Comparison of ENCODE assay signal across 13 mouse cellular contexts in the genomic region with DNA sequence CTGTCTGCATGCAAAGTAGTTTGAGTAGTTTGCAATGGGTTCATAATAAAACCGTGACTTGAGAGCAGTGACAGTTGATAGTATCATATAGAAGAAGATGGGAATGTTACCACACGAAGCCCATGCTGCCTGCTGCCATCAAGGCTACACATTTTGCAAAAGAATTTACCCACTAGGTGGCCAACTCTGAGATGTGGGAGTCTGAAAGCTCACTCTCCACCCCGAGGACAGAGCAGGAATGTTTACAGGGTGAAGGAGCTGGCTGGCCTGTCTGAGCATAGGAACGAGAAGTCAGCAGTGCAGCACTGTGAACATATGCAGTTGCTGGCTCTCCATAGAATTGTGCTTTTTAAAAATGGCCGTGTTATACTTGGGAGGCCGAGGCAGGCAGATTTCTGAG. TPM values are rescaled to one million over a fixed set of nuclear protein-coding genes. Genes with fewer than 3 reads are reported as not detected.
A peak's percentile ranks its signal among the peaks of the same experiment; 100 is the strongest.
DNase-seq lines count a peak whose midpoint lies in the region; ATAC-seq and TF ChIP-seq lines count a peak whose summit lies in the region.
"Had no signal": no experiment of that assay in that cellular context is flagged by ENCODE, and none has a peak within 500 bp of the region (broad histone marks: within the 10 kb centered on the region; RNA-seq: fewer than 3 reads in every experiment).

No protein-coding gene starts in this region.

- no peaks in the 10 kb centered on the region for H3K9me3 ChIP-seq in intestine, postnatal 0 days (ENCODE audit: control insufficient read depth)
- no peaks in the 10 kb centered on the region for H3K9me3 ChIP-seq in intestine, embryonic 15.5 days
- H3K9me3 ChIP-seq in midbrain, embryonic 14.5 days (ENCODE audit: control insufficient read depth, low read length) = no peaks in the 10 kb centered on the region
- no peaks in the 10 kb centered on the region for H3K9me3 ChIP-seq in midbrain, embryonic 11.5 days (ENCODE audit: control insufficient read depth, low read length)
- H3K9me3 ChIP-seq: embryonic facial prominence, embryonic 15.5 days; G1E; limb, embryonic 12.5 days had no signal

- TF ChIP-seq POLR2A in brain, embryonic 14.5 days (IDR thresholded peaks at IDR 0.05; ENCODE audit: borderline replicate concordance, extremely low read depth, insufficient read depth, insufficient read length, poor library complexity, severe bottlenecking) = no peak

- ATAC-seq in intestine, postnatal 0 days = no peak
- ATAC-seq in intestine, embryonic 15.5 days = no peak
- ATAC-seq in midbrain, embryonic 14.5 days (ENCODE audit: low FRiP score, low TSS enrichment) = no peak
- no peak for ATAC-seq in midbrain, embryonic 11.5 days (ENCODE audit: low FRiP score)

- peaks cover 7% of the 10 kb centered on the region for H3K36me3 ChIP-seq in intestine, postnatal 0 days (ENCODE audit: control insufficient read depth, insufficient read depth)
- H3K36me3 ChIP-seq in intestine, embryonic 15.5 days = no peaks in the 10 kb centered on the region
- H3K36me3 ChIP-seq in midbrain, embryonic 14.5 days (ENCODE audit: control insufficient read depth, insufficient read depth, low read length) = peaks cover 2% of the 10 kb centered on the region; the same call in 1 of the 2 replicates
- no peaks in the 10 kb centered on the region for H3K36me3 ChIP-seq in midbrain, embryonic 11.5 days (ENCODE audit: control insufficient read depth, insufficient read depth, low read length)
- H3K36me3 ChIP-seq: embryonic facial prominence, embryonic 15.5 days had no signal

- H3K4me1 ChIP-seq in intestine, postnatal 0 days (replicated peaks; ENCODE audit: control insufficient read depth, insufficient read depth, low read length) = no peaks in the 10 kb centered on the region
- H3K4me1 ChIP-seq in intestine, embryonic 15.5 days (replicated peaks) = no peaks in the 10 kb centered on the region
- no peaks in the 10 kb centered on the region for H3K4me1 ChIP-seq in midbrain, embryonic 14.5 days (ENCODE audit: control insufficient read depth, insufficient read depth, low read length)
- no peaks in the 10 kb centered on the region for H3K4me1 ChIP-seq in midbrain, embryonic 11.5 days (ENCODE audit: control insufficient read depth, insufficient read depth, low read length)
- H3K4me1 ChIP-seq: embryonic facial prominence, embryonic 15.5 days; limb, embryonic 12.5 days had no signal

- 60% methylated on average over 6 of the region's 6 CpGs for WGBS in intestine, postnatal 0 days
- 50% methylated on average over 6 of the region's 6 CpGs for WGBS in intestine, embryonic 15.5 days
- WGBS in midbrain, embryonic 14.5 days = 68% methylated on average over 6 of the region's 6 CpGs
- WGBS in midbrain, embryonic 11.5 days = 69% methylated on average over 6 of the region's 6 CpGs

- DNase-seq in midbrain, embryonic 14.5 days = peak; percentile 51
- no peak for DNase-seq in midbrain, embryonic 11.5 days (ENCODE audit: low spot score, missing footprints)
- DNase-seq in brain, embryonic 14.5 days (ENCODE audit: low read depth) = peak; percentile 28
- peak; percentile 47 for DNase-seq in retina, postnatal 1 day
- DNase-seq in ovary, postnatal 10 days (ENCODE audit: low spot score) = no peak
- DNase-seq: kidney, adult 9 months; thymus, adult 2 months had no signal

- no peak overlapping the region for H3K4me2 ChIP-seq in intestine, postnatal 0 days (replicated peaks; ENCODE audit: low read depth)
- no peak overlapping the region for H3K4me2 ChIP-seq in intestine, embryonic 15.5 days (replicated peaks)
- H3K4me2 ChIP-seq in midbrain, embryonic 14.5 days (ENCODE audit: low read length) = no peak overlapping the region
- H3K4me2 ChIP-seq in midbrain, embryonic 11.5 days = no peak overlapping the region
- H3K4me2 ChIP-seq: embryonic facial prominence, embryonic 15.5 days; limb, embryonic 12.5 days had no signal

- H3K4me3 ChIP-seq in intestine, postnatal 0 days (ENCODE audit: low read depth, low read length) = no peak overlapping the region
- H3K4me3 ChIP-seq in intestine, embryonic 15.5 days (replicated peaks) = no peak overlapping the region
- no peak overlapping the region for H3K4me3 ChIP-seq in midbrain, embryonic 14.5 days (replicated peaks; ENCODE audit: low read depth, low read length)
- H3K4me3 ChIP-seq in midbrain, embryonic 11.5 days (ENCODE audit: low read depth, low read length) = no peak overlapping the region
- H3K4me3 ChIP-seq: embryonic facial prominence, embryonic 15.5 days; limb, embryonic 12.5 days had no signal

- no peak overlapping the region for H3K9ac ChIP-seq in intestine, postnatal 0 days (ENCODE audit: low read depth, low read length)
- no peak overlapping the region for H3K9ac ChIP-seq in intestine, embryonic 15.5 days
- no peak overlapping the region for H3K9ac ChIP-seq in midbrain, embryonic 14.5 days (replicated peaks; ENCODE audit: low read length)
- no peak overlapping the region for H3K9ac ChIP-seq in midbrain, embryonic 11.5 days (ENCODE audit: low read length)
- H3K9ac ChIP-seq: embryonic facial prominence, embryonic 15.5 days; limb, embryonic 12.5 days had no signal

- no peak overlapping the region for H3K27ac ChIP-seq in intestine, postnatal 0 days (ENCODE audit: low read depth, low read length)
- no peak overlapping the region for H3K27ac ChIP-seq in intestine, embryonic 15.5 days
- no peak overlapping the region for H3K27ac ChIP-seq in midbrain, embryonic 14.5 days (replicated peaks; ENCODE audit: low read depth, low read length)
- no peak overlapping the region for H3K27ac ChIP-seq in midbrain, embryonic 11.5 days (ENCODE audit: low read depth, low read length)
- H3K27ac ChIP-seq: embryonic facial prominence, embryonic 15.5 days; limb, embryonic 12.5 days; macrophage had no signal

- peak; percentile 53 for TF ChIP-seq CTCF in intestine, postnatal 0 days (IDR thresholded peaks at IDR 0.05; ENCODE audit: low read depth)
- peak; percentile 31; the same call in 1 of the 2 replicates for TF ChIP-seq CTCF in brain, embryonic 14.5 days (IDR thresholded peaks at IDR 0.05; ENCODE audit: borderline replicate concordance, extremely low read depth, insufficient read depth, insufficient read length)

- no peaks in the 10 kb centered on the region for H3K27me3 ChIP-seq in intestine, postnatal 0 days (replicated peaks; ENCODE audit: control insufficient read depth, insufficient read depth, low read length)
- H3K27me3 ChIP-seq in intestine, embryonic 15.5 days (replicated peaks) = no peaks in the 10 kb centered on the region
- no peaks in the 10 kb centered on the region for H3K27me3 ChIP-seq in midbrain, embryonic 14.5 days (ENCODE audit: control insufficient read depth, insufficient read depth, low read length)
- H3K27me3 ChIP-seq in midbrain, embryonic 11.5 days (ENCODE audit: control insufficient read depth, insufficient read depth, low read length) = no peaks in the 10 kb centered on the region
- H3K27me3 ChIP-seq: embryonic facial prominence, embryonic 15.5 days; limb, embryonic 12.5 days had no signal

RNA-seq across cellular contexts. Expression of a gene that starts 43.1 kb away (rescaled TPM):
- polyA plus RNA-seq in intestine, postnatal 0 days (2015; fragmentation: Nextera tagmentation; extraction: Ambion mirVana) = 16.9 and 17.8 TPM in 2 replicates
- 26.3 and 27.8 TPM in 2 replicates for polyA plus RNA-seq in intestine, embryonic 15.5 days (2015; fragmentation: Nextera tagmentation; extraction: Ambion mirVana)
- polyA plus RNA-seq in midbrain, embryonic 14.5 days (2014; fragmentation: Nextera tagmentation; extraction: Ambion mirVana) = 38.9 and 68.7 TPM in 2 replicates
- 51.0 and 57.4 TPM in 2 replicates for polyA plus RNA-seq in midbrain, embryonic 11.5 days (2014; fragmentation: Nextera tagmentation; extraction: Ambion mirVana)
- polyA plus RNA-seq in brain, embryonic 14.5 days (2012; rRNA removed) = 43.8 and 44.8 TPM in 2 replicates

RNA-seq across cellular contexts. Expression of a gene that starts 56.8 kb away (rescaled TPM):
- polyA plus RNA-seq in intestine, postnatal 0 days (2015; fragmentation: Nextera tagmentation; extraction: Ambion mirVana) = 16.6 and 17.4 TPM in 2 replicates
- polyA plus RNA-seq in intestine, embryonic 15.5 days (2015; fragmentation: Nextera tagmentation; extraction: Ambion mirVana) = 42.2 and 47.8 TPM in 2 replicates
- 55.1 and 76.9 TPM in 2 replicates for polyA plus RNA-seq in midbrain, embryonic 14.5 days (2014; fragmentation: Nextera tagmentation; extraction: Ambion mirVana)
- 86.7 and 94.8 TPM in 2 replicates for polyA plus RNA-seq in midbrain, embryonic 11.5 days (2014; fragmentation: Nextera tagmentation; extraction: Ambion mirVana)
- polyA plus RNA-seq in brain, embryonic 14.5 days (2012; rRNA removed) = 52.3 and 54.3 TPM in 2 replicates

RNA-seq across cellular contexts. Expression of a gene that starts 56.9 kb away (rescaled TPM):
- polyA plus RNA-seq in intestine, postnatal 0 days (2015; fragmentation: Nextera tagmentation; extraction: Ambion mirVana) = not detected in 2 replicates
- polyA plus RNA-seq in intestine, embryonic 15.5 days (2015; fragmentation: Nextera tagmentation; extraction: Ambion mirVana) = 0.05 and 0.16 TPM in 2 replicates
- polyA plus RNA-seq in midbrain, embryonic 14.5 days (2014; fragmentation: Nextera tagmentation; extraction: Ambion mirVana) = not detected in 2 replicates
- polyA plus RNA-seq in midbrain, embryonic 11.5 days (2014; fragmentation: Nextera tagmentation; extraction: Ambion mirVana) = 0.04 TPM in 1 of 2 replicates, not detected in the other
- polyA plus RNA-seq in brain, embryonic 14.5 days (2012; rRNA removed) = not detected in 2 replicates
- polyA plus RNA-seq: embryonic facial prominence, embryonic 15.5 days; G1E; limb, embryonic 12.5 days; macrophage; thymus, adult 2 months had no signal

Comparison
In these comparisons a context has a peak if more than half of its experiments do, and no peak if none do; other contexts are left out.
1. DNase-seq: peak in midbrain, embryonic 14.5 days (single experiment), brain, embryonic 14.5 days (single experiment) and retina, postnatal 1 day (single experiment); none in midbrain, embryonic 11.5 days (single experiment) and ovary, postnatal 10 days (single experiment).